Mouse (Mus musculus) heart, postnatal 14 days (tissue): ENCODE results near the gene Olfr1396. TPM values are rescaled to one million over a fixed set of nuclear protein-coding genes. Genes with fewer than 3 reads are reported as not detected.
"Not testable (repeated sequence)": the region's sequence is repeated elsewhere in the genome, so short reads cannot be mapped to it uniquely, and the experiment has no call there.

ENCODE experiments used
- DNase-seq, 2 experiments: peaks; one replicate each; pipeline ENCODE4 v3.0.0; 2021 to 2022
- intact Hi-C: fragments of 180-260 bp; cut with DNase I; formaldehyde crosslinking; loops from one replicate; pipeline ENCODE4 v1.15.1; 2025
- total RNA-seq, 2 experiments: library from RNA; stranded (reverse); gene quantifications; 2 replicates each; pipeline ENCODE4 v1.2.3; 2021

The Olfr1396 gene
- total RNA-seq, 2 experiments from 2014 or later: 1.2 to 1.4 TPM

DNA sequence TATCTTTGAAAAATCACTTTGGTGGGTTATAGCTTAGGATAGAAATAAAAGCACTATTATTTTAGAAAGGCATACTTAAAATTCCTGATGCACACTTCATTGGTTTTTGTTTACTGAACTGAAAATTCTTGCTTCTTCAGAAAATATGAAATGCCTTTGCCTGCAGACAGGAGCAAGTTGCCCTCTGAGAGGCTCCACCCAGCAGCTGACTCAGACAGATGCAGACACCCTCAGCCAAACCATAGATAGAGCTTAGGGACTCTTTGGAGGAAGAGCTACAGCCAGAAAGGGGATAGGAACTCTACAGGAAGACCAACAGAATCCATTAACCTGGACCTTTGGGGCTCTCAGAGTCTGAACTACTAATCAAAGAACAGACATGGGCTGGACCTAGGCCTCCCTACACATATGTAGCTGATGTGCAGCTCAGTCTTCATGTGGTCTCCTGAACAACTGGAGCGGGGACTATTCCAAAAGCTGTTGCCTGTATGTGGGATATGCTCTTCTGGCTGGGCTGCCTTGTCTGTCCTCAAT is 22.6 kb downstream of the Olfr1396 start:
- no peak for DNase-seq
- intact Hi-C loops: no loop called here

DNA sequence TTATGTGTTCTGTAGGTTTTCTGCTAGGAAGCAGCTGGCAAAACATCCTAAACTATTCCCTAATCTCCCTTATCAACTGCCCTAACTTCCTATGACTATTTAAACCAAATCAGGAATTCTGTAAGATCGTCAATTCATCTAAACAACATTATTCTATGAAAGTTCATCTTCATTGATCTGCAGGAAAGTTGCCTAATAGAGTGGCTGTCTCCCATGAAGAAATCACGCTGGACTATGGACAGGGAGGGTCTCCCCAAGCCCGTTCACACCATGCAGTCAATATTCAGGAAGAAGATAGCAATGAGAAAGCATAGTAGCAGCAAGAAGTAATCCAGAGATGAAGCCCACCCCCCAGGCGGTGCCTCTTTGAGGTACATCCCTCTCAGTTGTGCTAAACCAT is 23.5 kb downstream of the Olfr1396 start:
- intact Hi-C loops: no loop called here
- no peak for DNase-seq

DNA sequence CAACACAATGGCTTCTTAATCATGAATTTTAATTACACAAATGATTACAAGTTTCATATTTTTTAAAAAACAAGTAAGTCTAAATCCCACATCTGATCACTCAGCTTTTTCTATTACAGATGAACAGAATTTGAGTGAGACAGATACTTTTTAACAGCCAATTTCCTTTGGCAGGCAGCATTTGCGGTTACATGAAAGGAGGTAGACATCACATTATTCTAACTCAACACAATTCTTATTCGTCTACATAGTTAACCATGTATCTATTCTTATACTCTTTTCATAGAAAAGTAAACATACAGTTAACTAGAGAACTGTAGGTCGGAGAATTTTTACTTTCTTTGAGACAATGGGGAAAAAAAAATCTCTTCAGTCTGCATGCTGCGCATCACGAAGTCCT is 24.1 kb downstream of the Olfr1396 start:
- intact Hi-C loops: no loop called here
- DNase-seq: no peak

DNA sequence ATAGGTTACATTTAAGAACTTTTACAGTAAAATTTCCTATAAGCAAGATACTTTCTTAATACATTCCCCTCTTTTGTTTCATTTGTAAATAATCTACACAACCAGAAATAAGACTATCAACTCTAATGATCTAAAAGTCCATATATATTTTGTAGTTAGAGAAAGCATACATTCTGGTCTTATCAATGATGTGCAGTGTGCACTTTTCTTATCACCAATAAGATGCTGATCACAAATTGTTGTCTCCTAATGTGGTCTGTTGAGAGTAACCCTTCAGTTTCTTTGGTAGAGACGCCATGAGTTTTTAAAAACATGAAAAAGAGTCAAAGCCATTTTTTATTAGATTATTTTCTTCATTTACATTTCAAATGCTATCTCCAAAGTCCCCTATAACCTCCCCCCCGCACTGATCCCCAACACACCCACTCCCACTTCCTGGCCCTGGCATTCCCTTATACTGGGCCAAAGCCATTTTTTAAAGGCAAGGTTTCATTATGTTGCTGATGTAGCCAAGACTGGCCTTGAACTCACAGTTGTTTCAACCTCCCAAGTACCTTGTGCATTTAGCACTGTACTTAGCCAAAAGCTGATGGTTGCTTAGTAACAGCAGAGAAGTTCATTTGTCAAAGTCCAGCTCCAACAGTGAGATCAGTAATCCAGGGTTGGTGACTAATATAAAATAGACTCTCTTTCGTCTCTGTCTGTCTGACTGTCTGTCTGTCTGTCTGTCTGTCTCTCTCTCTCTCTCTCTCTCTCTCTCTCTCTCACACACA is 24.8 kb downstream of the Olfr1396 start:
- no peak for DNase-seq
- intact Hi-C loops: no loop called here

DNA sequence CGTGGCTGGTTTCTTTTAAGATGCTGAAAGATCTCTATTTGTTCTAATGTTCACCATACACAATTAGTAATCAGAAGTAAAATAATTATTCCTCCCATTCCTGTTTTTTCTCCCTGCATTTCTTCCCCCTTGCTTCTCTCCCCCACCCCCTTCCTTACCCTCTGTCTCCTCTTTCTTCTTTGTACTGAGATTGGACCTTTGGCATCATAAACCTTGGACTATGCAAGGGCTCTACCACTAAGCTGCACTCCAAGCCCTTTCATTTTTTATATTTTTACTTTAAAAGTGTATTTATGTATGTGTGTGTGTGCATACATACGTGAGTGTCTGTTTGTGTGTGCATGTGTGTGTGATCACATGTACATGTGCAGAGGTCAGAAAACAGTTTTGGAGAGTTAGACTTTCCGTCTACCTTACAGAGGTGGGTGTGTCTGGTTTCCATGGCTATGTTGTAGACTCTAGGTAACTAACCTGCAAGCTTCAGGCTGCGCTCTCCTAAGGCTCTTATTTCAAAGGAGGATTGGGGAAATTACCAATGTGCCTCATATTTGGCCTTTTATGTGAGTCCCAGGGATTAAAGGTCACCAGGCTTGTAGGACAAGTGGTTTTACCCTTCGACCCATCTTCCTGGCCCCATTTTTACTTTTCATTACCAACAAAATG is 25.6 kb downstream of the Olfr1396 start:
- no peak for DNase-seq
- intact Hi-C loops: no loop called here

DNA sequence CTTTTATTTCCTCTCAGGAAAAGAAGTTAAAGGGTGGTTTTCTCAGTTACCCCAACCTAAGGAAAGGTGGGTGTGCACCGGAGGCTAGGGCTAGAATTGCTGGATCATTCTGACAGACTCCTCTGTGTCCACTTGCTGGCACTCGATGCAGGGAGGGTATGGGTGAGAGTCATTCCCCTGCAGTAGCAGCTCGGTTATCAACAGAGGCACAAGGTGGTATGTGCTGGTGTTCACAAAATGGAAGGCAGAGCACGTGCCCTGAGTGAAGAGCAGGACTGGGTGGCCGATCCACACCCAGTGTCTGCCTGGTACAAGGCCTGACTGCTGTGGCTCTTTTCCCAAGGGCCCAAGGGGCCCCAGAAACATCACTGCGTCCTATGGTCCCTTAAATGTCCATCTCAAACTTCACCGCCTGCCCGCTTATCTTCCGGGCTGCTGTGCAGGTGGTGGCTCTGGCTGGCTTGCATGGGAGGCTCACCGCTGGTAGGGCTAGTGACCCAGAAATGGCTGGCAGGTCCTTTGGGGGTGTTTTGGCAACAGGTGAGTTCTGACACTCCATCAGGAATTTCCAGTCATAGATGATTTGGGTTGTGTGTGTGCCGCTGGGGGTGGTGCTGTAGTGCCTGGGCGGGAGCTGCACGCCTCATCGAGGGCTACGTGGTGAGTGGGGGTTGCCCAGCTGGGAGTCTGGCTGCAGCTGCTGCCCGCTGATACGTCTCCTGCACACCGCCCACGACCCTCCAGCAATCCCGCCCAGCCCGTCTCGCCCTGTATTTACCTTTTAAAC is 26.7 kb downstream of the Olfr1396 start:
- DNase-seq: peak in 1 of 2 experiments; percentile 21
- intact Hi-C loops: no loop called here

DNA sequence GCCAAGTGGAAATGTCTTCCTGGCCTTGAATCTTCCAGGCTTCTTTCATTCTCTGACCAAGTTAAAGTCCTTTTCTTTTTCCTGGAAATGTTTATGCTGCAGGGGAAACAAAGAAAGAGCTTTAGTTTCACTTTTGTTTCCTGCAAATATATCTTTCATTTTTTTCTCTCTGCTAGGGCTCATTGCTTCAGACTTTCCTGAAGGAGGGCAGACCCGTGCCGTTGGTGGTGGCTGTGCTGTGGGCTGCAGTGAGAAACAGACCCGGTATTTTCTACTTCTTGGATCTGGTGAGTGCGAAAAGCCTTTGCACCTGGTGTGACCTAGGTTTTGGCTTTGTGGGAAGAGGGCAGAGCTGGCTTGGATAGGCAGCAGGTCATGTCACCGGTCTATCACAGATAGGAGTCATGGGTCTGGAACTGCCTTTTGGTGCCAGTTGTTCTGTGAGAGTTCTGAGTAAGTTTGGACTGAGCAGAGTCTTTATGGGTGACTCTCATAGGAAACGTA is 27.8 kb downstream of the Olfr1396 start:
- no peak for DNase-seq
- intact Hi-C loops: no loop called here

DNA sequence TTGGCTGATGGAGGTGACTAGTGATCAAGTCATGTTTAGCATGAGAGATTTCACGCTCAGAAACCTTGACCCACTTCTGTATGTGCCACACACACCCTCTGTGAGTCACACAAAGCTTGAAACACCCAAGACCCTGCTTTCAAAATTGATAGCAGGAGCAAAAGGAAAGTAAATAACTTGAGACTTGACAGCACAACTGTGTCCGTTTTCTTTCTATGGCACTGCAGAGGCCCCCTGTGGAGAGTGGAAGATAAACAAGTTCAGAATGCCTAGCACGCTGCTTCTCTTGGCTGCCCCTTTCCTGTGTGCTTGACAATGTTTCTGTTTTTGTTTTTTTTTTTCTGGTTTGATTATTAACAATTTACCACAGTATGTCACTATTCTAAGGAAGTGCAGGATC is 29.8 kb downstream of the Olfr1396 start:
- intact Hi-C loops: no loop called here
- no peak for DNase-seq

DNA sequence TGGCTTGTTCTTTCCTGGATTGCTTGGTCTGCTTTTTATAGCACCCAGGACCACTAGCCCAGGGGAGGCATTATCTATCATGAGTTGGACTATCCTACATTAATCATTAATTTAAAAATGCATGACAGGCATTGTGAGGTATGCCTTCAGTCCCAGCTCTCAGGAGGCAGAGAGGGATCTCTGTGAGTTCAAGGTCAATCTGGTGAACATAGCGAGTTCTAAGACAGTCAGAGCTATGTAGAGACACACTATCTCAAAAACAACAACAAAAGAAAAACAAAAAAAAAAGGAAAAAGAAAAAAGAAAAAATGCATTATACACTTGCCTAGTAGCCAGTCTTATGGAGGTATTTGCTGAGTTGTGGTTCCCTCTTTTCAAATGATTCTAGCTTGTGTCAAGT is 30.3 kb downstream of the Olfr1396 start:
- no peak for DNase-seq
- intact Hi-C loops: no loop called here

DNA sequence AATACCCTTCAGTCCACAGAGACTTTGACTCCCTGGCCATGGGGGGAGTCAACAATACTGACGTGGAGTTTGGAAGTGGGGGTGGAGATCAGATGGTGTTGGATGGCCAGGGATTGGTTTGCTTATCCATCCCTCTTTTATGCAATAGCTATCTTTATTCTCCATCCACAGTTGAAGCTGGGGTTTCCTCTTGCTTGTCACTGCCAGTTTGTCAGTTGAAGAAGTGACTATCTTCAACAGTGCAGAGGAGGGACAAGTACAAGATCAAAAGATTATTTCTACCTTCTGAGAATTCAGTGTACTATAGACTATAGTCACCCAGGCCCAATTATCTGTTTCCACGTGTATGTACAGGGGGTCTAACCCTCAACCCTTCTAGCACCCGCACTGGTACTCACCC is 30.9 kb downstream of the Olfr1396 start:
- intact Hi-C loops: no loop called here
- DNase-seq: no peak

DNA sequence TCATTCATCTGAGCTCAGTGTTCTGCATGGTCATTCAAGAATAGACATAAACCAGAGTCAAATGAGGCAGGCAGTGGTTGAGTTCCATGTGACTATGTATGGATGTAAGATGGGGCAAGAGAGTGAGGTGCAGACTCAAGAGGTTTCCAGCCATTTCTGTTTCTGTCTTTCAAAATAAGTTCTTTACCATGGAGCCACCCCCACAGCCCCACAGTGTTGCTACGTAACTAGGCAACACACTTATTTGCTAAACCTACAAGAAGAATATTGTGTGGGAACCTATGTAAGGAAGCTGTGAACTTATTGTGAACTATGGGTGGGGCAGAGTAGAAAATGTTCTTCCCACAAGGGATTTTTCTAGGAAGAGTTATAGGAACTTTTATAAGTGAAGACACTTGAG is 31.5 kb downstream of the Olfr1396 start:
- intact Hi-C loops: no loop called here
- no peak for DNase-seq

DNA sequence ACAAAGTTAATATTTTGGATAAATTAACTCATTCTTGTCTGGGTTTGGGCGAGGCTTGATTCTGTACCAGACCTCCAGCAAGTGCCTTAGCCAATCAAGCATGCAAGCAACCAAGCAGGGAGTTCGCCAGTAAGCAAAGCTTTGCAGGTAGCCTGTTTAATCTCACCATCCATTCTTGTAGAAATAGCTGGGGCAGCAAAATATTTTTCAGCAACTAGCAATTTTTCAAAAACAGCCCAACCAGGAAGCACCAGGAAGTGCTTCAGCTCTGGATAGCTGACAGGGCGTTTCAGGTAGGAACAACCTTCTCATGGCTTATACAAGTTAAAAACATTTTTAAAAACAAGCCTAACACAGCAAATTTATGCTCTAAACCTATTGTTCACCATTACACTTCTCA is 32.8 kb downstream of the Olfr1396 start:
- no peak for DNase-seq
- intact Hi-C loops: no loop called here

DNA sequence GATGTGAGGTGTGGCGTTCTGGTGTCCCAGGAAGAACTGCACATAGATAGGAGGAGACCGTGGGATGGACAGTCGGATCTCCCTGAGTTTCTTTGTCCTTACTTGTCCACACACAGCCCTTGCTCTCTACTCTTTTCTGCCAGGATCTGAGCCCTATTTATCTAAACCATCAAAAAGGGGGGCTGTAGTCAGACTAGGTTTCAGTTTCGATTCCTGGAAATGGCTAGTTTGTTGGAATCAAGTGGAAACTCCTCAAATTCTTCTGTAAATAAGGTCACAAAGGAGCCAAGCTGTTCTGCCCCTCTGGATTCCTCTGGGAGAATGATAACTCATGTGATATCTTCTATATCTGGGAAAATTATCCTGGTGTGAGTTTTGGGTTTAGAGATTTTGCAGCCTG is 33.3 kb downstream of the Olfr1396 start:
- intact Hi-C loops: no loop called here
- DNase-seq: no peak

DNA sequence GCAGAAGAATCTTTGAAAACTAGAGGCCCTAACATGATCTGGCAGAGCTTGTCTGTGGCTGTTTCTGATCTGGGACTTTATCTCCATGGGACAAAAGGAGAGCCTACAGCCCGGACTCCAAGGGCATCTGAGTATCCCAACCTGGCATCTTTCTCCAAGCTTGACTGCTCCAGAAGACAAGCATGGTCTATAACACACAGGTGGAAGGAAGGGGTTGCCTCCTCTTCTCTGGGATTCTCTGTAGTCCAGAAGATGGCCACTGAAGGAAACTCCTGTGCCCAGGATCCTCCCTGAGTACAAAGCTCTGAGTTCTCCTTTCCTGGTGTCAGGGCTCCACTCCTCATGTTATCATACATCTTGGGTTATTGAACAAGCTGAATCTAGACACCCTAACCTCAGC is 34.0 kb downstream of the Olfr1396 start:
- DNase-seq: no peak
- intact Hi-C loops: no loop called here

DNA sequence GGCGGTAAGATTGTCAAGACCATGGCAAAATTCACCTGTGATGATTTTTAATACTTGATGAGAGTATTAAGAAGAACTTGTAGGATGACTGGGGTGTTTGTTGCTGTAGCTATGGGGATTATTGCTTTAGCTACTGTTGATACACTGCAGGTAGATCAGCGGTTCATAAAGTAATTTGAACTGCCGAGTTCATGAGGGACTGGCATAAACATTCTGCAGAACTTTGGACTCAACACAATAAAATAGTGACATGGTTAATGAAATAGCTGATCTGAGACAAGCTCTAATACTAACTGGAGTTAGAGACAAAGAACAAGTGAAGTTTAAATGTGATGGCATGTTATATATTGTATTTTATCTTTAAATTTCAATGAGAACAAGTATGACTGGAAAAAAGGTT is 36.0 kb downstream of the Olfr1396 start:
- DNase-seq: no peak
- intact Hi-C loops: loop anchor here (1.0 kb wide), 1 partner anchor 156 kb away; no protein-coding TSS in a partner anchor

DNA sequence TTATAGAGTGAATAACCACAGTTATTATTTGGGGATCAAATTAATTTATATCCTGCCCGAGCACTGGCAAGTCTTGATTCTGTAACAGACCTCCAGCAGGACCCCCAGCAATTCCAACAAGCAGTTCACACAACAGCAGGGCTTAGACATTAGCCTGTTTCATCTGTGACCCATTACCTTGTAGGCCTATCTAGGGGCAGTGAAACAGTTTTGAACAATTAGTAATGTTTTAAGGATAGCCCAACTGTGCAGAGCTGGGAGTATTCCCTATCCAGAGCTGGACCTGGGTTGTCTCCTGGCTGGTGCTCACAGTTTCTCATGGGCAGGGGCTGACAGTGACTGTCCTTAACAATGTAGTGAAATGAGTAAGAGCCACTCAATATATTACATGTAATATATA is 37.7 kb downstream of the Olfr1396 start:
- intact Hi-C loops: no loop called here
- no peak for DNase-seq

DNA sequence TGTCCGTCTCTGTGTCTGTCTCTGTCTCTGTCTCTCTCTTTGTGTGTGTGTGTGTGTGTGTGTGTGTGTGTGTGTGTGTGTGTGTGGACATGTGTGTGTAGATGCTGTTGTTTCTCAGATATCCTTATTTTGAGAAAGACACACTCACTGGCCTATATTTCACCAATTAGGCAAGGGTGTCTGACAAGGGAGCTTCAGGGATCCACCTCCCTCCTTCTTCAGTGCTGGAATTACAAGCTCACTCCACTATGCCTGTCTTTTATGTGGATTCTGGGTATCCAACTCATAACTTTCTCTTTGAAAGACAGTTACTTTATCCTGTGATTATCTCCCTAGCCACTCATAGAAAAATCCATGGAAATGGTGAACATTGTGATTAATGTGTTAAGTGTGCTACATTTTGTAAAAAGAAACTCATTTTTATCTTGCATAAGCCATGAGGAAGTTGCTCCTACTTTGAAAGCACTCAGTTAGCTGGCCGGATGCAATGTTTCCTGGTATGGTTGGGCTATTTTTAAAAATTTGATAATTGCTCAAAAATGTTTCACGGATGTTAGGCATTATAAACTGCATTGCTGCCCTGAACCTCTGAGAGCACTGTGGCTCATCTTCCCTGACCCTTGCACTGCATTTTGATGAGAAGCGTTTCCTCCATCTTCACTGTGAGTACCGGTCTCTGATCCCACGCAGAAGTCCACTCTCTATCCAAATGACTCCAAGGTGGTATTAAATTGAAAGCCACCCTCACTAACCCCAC is 38.5 kb downstream of the Olfr1396 start, which contains the start of gene Ifi47:
Ifi47 (plus strand) TSS at position 587 of the 757 bp plus-strand sequence.
- intact Hi-C loops: not testable (repeated sequence)
- DNase-seq: peak; percentile 18 to 23

DNA sequence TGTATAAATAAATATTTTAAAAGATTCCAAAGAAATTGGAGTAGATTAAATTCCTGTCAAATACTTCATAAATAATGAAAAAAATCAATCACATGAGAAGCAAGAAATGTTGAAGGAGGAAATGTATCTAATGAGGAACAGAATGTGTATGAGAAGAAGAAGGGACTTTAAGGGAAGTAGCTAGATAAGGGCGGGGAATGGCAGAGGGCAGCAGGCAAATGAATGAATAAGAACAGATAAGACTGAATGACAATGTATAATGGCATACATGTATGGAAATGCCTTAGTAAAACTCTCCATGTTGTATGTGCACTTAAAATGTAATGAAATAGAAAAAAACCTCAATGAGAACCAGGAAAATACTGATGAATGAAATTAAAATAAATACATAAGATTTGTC is 46.3 kb downstream of the Olfr1396 start:
- intact Hi-C loops: no loop called here
- DNase-seq: no peak

DNA sequence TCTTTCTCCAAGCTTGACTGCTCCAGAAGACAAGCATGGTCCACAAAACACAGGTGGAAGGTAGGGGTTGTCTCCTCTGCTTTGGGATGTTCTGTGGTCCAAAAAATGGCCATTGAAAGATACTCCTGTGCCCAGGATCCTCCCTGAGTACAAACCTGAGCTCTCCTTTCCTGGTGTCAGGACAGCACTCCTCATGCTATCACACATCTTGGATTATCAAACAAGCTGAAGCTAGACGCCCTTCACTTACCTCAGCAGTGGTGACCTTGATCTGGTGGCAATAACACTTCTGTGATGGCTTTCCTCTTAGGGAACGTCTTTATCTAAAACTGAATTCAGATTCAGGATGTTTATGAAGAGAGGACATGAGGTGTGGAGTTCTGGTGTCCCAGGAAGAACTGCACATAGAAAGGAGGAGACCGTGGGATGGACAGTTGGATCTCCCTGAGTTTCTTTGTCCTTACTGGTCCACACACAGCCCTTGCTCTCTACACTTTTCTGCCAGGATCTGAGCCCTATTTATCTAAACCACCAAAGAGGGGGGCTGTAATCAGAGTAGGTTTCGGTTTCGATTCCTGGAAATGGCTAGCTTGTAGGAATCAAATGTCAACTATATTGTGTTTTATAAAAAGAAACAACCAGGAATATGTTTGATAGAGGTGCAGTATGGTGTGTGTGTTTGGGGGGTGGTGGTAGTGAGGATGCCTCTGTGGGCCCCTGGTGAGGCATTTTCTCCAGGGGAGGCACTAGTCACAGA is 50.8 kb downstream of the Olfr1396 start, which contains the start of gene Tgtp2:
Tgtp2 (minus strand) TSS at position 494 of the 757 bp plus-strand sequence.
- DNase-seq, intact Hi-C loops: not testable (repeated sequence)
